Mouse (Mus musculus) retina, postnatal 1 day (tissue): ENCODE measurements at regions not wholly inside any gene's neighbourhood (a gene's known extent, or its start where the extent isn't known, plus 50 kb on each side); places are given as distances from the start of the nearest gene placed in this dataset.

Source experiments
- DNase-seq: peaks from one replicate; pipeline ENCODE4 v3.0.0-alpha.2; 2012

DNA sequence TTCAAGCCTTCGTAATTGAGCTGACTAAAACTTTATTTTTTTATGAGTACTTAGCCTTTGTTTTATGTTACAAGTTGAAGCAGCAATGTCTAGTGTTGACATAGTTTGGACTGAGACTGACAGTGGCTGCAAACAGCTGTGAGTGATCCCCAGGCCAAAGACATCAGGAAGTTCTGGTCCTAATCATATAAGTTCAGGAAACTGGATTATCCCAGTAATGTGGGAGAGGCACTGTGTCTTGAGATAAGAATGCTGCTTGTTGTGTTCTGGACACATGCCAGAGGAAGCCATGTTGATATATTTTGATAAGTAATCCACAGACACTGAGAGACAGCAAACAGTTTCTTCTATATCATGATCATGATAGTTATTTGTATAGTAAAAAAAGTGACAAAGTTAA lies 153.4 kb downstream of the Lrriq3 start:
- no peak for DNase-seq

DNA sequence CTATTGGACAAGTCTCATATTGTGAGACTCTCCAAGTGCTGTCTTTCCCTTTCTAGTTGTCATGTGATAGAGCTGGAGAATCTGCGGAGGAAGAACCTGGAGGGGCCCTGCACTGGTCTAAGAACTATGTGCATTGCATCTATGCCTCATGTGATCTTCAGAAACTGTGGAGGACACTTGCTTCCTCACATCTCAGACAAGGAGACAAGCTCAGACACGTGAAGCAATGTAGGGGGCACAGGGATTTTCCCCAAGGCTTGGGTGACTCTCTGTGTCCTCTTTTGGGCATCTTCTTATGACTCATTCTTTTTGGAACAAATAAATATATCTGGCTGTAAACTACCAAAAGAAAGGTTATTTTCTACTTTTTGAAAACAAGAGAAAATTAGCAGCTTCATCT lies 153.9 kb downstream of the Lrriq3 start:
- DNase-seq, result no peak

DNA sequence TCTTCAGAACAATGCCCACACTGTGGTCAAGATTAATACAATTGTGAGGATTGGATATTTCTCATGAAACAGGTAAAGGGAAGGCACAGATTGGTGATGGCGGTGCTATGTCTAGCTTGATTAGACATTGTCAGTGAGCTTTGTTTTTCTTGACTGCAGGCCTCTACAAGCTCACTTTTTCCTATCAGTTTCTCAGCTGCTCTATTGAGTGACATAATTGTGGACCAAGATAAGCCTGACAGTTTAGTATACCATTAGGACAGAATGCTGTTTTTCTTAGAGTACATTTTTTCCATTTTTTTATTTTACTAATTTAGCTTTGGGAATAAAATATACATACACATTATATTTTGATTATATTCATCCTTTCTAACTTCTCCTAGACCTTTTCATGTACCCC lies 154.7 kb downstream of the Lrriq3 start:
- no peak for DNase-seq

DNA sequence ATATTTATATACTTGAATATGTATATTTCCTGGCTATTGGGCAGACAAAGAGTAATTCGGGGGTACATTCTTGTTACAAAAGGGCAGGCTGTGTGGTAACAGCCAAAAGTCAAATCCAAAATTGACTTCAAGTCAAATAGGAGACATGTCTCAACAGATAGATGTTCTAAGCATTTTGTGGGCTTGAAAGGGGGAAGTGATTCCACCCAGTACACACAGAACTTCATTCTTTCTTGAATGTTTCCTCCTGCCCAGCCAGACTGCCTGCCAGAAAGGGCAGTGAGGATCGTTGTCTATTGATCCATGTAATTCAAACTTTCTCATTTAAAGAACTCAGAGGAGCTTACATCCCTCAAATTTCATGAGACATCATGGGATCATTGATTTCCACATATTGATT lies 157.7 kb downstream of the Lrriq3 start:
- no peak for DNase-seq

DNA sequence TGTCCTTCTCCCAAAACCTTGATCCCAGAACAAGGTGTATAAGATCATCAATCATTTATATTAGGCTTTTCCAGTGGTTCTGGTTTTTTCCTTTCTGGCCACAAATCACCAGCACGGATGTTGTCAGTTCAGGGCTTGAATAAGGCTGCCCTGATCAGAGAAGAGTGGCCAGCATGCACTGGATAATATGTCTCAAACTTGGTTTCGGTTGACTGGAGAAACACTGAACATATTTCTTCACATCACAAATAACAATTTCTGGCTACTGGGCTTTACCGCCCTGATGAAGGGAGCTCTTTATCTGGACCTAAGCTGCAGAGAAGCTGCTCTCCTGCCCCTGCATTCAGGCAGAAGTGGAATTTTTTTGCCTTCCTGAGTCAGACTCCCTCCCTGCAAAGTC lies 205.0 kb downstream of the Lrriq3 start:
- DNase-seq, result peak; percentile 48

DNA sequence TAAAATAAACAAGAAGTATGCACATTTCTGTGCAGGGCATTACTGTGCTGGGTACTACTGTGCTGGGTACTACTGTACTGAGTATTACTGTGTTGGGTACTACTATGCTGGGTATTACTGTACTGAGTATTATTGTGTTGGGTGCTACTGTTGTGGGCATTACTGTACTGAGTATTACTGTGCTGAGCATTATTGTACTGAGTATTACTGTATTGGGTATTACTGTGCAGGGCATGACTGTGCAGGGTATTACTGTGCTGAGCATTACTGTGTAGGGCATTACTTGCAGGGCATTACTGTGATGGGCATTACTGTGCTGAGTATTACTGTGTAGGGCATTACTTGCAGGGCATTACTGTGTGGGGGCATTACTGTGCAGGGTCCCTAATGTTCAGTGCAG lies 205.5 kb downstream of the Lrriq3 start:
- DNase-seq, result no peak

DNA sequence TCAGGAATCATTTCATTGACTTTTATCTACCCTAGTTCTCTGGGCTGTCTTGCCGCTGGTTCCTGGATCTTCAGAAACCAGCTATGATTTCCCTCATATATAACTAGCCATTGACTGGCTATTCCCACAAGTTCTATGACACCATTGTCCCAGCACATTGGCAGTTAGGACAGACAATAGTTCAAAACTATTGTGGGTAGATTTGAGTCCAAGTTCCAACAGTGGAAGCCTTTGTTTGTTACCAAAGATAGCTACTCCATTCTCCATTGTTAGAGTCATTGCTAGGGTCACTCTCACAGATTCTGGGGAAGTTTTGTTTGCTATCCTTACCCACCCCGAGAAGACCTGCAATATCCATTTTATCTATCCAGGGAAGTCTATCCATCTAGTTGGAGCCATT lies 229.1 kb downstream of the Lrriq3 start:
- no peak for DNase-seq

DNA sequence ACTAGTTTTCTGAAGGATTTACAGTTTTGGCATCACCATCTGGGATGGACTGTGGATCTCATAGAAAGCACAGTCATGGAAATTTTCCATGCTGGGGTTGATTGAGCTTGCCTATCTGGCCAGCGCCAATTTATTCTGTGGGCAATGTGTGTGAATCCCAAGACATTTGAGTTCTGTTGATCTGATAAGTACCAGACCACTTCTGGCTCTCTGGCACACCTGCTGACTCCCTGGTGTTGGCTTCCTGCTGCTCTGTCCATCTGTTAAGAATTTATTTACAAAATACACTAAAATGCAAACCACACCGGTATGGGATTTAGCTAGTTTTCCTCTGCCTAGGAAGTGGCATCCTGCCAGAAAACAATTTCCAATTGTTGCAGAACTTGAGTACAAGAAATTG lies 236.5 kb downstream of the Lrriq3 start:
- no peak for DNase-seq

DNA sequence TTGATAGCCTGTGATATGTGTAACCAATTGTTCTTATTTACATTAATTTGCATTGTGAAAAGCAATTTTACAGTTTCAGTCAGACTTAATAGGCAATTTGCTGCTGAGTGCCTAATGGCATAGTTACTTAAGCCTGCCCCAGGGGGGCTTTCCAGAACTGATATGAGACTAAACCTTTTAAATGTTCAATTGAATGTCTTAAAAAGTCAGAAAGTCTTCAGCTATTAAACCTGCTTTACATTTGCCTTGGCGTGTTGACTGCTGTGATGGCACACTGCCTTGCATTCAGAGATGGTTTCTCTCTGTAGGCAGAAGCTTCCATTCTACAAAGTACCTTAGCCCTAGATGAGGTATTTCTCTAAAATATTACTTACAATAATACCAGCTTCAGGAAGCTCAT lies 256.0 kb downstream of the Lrriq3 start:
- DNase-seq, result no peak

DNA sequence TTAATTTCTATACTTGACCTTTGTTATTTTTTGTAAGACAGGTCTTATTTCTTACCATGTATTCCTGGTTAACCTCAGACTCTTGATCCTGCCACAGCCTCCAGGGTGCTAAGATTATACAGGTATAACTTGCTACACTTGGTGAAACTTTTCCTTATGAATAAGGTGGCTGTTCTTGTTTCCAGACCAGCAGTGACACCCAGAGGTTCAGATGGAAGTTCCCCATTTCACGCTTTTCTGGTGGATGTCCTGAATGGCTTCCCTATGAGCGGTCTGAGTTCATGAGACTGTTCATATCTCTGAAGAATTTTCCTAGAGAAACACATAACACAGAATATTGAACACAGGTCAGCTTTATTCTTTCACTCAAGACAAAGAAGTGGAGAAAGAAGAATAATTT lies 258.4 kb downstream of the Lrriq3 start:
- no peak for DNase-seq

DNA sequence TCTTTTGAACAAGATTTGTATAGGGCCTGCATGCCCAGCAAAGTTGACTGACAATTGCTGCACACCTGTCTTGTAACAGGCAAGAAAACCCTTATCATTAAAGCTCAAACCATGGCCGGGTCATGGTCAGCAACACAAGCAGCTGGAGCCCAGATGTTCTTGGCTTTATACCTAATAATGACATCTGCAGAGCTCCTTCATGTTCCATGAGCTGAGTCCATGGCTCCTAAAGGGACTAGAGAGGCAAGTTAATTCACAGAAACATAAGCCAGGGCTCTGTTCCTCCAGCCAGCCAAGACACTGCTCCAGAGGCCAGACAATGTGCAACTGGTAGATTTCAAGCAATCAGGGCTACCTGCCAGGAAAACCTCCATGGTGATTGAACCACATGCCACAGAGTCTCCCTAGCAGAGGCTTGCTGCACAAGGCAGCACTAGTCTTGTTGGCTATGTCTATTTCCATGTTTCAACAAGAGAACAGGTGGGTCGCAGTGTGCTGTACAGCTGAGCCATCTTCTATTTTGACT lies 259.1 kb downstream of the Lrriq3 start:
- DNase-seq, result no peak

DNA sequence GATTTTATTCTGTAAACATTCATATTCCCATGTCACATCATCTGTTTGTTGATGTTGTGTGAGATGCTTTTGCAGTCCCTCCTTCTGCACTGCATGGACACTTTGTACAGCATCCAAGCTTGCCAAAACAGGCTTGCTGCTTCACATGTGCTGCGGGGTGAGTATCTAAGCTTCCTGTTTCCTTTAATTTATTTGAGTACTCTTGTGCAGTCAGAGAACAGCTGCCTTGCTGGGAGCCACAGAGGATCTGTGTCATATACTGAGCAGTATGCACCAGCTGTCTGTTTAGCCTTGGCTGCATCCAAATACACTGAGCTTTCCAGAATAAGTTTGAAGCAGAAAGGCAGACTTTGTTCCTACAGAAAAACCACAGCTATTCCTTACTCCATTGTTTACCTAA lies 267.2 kb downstream of the Lrriq3 start:
- peak; percentile 11 for DNase-seq

DNA sequence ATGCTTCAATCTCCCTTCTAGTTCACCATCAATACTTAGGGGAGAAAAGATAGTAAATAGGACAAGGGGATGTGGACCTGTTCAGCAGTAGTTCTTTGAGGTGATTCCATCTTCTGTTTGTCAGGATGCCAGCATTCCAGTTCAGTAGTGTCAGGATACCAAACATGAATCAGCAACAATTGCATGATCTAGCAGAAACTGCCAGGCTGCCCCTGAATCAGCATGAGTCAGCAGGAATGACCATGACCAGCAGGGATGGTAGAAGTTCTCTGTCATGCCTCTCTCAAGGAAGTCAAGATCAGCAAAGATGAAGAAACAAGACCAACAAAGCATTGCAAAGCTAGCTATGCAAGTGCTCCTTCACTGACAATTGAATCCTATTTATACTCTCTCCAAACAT lies 277.5 kb downstream of the Lrriq3 start:
- DNase-seq, result no peak

DNA sequence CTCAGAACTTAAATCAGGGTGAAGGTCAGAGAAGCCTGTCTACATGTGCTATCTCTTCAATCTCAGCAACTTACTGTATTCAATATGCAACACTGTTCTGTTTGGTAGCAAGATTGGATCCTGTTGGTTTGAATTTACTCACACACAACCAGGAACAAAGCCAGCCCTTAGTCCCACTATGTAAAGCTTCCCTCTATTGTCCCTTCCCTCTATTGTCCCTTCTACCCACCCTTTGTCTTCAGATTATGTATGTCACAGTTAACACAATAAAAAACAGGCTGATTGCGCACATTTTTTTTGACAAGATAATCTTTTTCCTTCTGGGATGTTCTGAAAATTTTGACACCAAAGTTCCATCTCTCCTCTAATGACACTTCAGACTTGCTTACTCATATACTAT lies 280.4 kb downstream of the Lrriq3 start:
- DNase-seq, result peak; percentile 51

DNA sequence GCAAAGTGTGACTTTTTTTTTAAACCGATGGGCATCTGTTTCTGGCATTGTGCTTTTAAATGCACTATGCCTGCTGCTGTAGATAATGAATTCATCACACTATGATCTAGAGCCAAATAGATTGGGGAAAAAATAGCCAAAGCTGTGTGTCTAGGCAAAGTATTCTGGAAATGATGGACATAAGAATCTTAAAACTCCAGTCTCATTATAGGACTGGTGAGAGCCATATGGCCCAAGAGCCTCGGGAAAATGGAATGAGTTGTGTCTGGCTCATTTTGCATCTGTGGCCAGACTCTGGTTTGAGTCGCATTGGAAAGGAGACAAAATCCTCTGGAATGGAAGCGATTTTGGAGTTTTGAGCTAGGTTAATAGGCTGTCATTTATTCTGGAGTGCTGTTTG lies 288.7 kb downstream of the Lrriq3 start:
- no peak for DNase-seq

DNA sequence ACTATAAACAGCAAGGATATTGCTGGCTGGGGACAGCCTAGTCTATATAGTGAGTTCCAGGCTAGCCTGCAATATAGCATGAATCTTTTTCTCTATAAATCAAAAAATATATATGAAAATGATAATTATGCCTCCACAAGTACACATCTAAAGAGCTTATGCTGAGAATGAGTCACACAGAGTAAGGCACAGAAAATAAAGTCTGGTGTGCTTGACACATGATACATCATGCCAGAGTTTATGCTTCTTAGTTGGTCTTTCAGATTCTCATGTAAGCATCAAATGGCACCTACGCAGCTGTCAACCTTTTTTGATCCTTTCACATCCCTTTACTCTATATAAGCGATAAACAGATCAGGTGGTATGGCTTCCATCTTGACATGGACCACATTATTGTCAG lies 289.6 kb downstream of the Lrriq3 start:
- DNase-seq, result no peak

DNA sequence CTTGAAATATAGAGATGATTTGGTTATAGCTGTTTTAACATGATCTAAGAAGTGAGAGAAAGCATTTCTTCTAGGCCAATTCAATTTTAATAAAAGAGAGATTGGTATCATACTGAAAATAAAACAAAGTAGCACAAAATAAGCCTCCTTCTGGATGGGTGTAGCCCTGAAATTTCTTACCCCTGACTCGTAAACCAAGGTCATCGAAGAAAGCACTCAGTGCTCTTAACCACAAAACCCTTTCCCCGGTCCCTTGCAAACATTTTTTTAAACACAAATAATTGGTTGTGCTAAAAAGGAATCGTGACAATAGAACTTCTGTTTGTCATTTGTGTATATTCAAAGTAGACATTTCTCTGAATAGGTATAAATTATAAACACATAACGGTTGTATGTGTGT lies 297.4 kb downstream of the Lrriq3 start:
- DNase-seq, result no peak

DNA sequence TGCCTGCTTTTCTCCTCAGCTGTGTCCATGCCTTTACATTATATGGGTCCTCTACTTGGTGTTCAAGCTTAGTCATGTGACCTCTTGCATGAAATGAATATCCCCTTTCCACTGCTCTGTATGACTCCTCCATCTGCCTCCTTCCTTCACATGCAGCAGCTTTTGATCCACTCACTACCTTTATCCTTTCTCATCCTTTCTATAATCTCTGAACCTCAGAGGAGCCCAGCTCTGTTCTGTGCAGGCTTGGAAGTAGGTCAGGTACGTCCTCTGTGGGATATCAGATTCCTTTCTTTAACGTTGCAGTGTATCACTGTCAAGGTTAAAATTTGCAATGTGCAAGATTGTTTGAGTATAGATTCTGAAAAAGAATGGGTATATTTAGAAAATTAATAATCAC lies 302.9 kb downstream of the Lrriq3 start:
- no peak for DNase-seq

DNA sequence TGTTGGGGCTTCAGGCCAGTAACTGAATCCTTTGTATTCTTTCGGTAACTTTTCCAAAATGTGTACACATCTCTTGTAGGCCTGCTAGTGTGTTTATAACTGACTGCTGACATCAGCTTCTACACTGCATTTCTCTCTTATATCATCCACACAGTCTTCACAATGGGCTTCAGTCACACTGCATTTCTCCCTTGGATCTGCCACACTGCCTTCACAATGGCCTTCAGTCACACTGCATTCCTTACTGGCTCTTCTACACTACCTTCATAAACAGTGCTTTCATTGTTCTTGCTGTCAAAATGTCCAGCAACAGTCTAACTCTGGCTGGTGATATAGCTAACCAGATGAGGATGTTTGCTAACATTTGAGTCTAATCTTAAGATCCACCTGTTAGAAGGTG lies 308.5 kb downstream of the Lrriq3 start:
- DNase-seq, result peak; percentile 36

DNA sequence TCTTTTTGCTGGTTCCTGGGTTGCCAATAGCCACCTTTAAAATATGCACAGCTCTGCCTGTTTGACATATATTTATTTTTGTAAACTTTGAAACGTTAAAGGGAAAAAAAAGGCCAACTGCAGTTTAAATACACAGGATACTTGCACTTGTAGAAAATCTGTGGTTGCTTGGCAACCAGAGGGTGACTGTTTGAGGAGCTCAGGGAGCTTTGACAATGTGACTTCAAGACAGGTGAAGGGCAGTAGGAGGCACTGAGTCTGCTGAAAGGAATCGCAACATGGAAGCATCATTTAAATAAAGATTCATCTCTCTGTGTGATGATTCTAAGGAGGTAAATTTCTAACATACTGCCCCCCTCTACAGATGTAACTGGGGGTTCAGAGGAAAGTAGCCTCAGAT lies 315.7 kb downstream of the Lrriq3 start:
- DNase-seq, result no peak

DNA sequence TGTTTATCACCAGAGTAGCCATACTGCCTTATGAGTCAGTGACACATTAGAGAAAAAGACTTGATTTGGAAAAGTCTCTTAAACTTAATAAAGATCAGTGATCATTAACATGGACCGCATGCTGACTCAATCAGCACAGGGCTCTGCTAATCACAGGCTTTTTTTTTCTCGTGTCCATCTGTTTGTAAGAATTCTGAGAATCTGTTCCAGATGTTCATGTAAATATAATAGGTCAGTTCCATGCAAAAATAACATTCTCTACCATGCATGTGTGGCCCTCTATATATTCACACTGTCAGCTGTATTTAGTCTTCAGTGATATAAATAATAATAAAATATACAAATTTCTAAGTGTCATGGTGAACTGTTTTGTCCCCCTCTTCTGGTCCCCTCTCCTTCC lies 316.1 kb downstream of the Lrriq3 start:
- DNase-seq, result no peak

DNA sequence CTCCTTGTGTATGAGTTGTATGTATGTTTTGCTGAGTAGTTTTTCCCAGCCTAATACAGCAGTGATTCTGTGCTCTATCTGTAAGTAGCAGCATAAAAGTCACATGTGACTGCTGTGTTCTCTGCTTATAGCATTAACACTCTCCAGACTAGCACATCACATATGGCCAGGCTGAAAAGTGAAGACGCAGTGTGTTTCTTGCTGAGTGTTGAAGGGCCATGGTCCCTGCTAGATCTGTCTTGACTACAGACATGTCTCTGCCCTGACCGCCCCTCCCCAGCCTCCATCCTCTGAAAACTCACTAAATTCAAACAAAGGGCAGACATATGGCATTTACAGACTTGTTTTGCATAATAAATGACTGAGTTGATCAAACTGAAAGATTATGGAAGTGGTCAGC lies 316.6 kb downstream of the Lrriq3 start:
- DNase-seq, result no peak

DNA sequence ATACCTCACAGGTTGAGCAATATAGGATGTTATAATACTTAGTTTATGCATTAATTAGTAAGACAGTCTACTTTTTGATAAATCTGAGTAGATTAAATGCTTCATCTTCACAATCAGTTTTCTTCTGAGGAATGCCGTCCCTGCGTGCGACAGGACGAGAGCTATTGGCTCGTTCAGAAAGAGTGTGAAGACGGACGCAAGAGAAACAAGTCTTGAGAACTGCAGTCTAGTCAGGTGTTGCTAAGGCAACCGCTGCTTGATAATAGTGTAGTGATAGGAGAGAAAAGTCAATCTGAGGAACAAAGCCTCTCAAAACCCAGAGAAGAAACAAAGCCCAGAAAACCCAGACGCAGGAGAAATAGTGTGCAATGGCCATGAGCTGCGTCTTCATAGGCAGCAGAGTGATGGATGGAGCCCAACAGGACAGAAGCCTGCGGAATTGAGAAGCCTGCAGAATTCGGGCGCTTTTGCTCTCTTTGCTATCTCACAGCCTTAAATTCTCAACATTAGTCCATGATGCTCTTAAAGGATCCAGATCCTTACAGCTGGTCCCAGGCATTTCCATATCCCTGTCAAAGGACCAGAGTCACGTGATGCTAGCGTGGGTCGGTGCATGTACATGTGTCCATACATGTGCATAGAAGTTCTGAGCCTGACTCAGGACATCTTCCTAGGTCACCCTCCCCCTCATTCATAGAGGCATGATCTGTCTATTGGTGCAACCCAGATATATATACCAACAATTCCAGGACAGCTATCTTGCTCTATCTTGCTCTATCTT lies 366.7 kb downstream of the Lrriq3 start:
- no peak for DNase-seq

DNA sequence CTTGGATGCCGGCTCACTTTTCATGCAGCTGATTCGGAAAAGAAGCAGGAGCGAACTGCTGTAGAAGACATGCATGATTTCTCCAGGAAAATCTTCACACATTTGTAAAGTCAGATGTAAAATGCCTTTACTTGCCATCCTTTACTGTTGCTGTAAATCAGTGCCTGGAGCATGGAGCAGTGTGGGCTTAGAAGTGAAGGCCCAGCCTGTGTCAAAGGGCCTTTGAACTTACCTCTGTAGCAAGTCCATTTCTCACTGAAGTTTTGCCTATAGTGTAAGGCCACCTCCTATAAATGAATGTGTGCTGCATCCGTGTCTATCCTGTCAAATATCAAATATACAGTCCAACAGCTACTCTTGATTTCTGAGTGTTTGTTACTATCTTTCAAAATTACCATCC lies 368.9 kb downstream of the Lrriq3 start:
- DNase-seq, result no peak

DNA sequence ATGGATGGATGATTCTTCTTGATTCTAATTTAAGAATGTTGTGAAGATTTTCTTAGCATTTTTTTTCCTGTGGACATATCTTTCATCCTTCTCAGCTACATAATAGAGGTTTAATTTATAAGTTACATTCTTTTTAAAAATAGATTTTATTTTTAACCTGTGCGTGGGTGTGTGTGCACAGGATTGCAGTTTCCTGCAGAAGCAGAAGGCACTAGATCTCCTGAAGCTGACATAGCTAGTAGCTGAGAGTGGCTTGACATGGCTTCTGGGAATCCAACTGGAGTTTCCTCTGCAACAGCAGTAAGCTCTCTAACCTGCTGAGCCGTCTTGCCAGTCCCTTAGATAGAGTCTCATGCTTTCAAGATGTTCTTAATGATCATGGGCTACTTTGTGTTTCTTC lies 377.5 kb downstream of the Lrriq3 start:
- no peak for DNase-seq
